Mouse (Mus musculus) lung, postnatal 0 days (tissue): ENCODE measurements around the gene Cfhr2.

Experiments used
- CTCF ChIP-seq: IDR thresholded peaks from 2 replicates; pipeline ENCODE4 v1.5.1; 2016; ENCODE audit warnings: antibody characterized with exemption, mild to moderate bottlenecking
- EP300 ChIP-seq: IDR thresholded peaks from 2 replicates; pipeline ENCODE4 v1.6.1; 2016; ENCODE audit warnings: antibody characterized with exemption, mild to moderate bottlenecking, control low read depth

- TF ChIP-seq CTCF (no peak), EP300 (no peak)
Observed at GRCm38 (mm10) chr1:139781143-139781542, 77.4 kb downstream of the Cfhr2 start, which contains the start of gene Gm4788.
